In genomic region chr7:132765629-132766186, GRCm38 (mm10) we compare ENCODE assay signal across 13 mouse cellular contexts. TPM values are rescaled to one million over a fixed set of nuclear protein-coding genes. Genes with fewer than 3 reads are reported as not detected.
A peak's percentile ranks its signal among the peaks of the same experiment; 100 is the strongest.
DNase-seq lines count a peak whose midpoint lies in the region; ATAC-seq and TF ChIP-seq lines count a peak whose summit lies in the region.
"Had no signal": no experiment of that assay in that cellular context is flagged by ENCODE, and none has a peak within 500 bp of the region (broad histone marks: within the 10 kb centered on the region; RNA-seq: fewer than 3 reads in every experiment).

No protein-coding gene starts in this region.

- H3K4me3 ChIP-seq in kidney, adult 2 months (ENCODE audit: insufficient read depth, low read depth, low read length), result no peak overlapping the region
- H3K4me3 ChIP-seq in brown adipose tissue, adult 24 weeks (ENCODE audit: insufficient read depth, low read depth, low read length), result no peak overlapping the region
- no peak overlapping the region for H3K4me3 ChIP-seq in intestine, embryonic 15.5 days (replicated peaks)
- H3K4me3 ChIP-seq: hindbrain, embryonic 13.5 days; limb, embryonic 12.5 days had no signal

- H3K9ac ChIP-seq in intestine, embryonic 15.5 days, result no peak overlapping the region
- H3K9ac ChIP-seq: hindbrain, embryonic 13.5 days; limb, embryonic 12.5 days had no signal

- peak overlapping the region; percentile 93 for H3K27ac ChIP-seq in kidney, adult 2 months (ENCODE audit: insufficient read depth, low read depth, low read length)
- H3K27ac ChIP-seq in brown adipose tissue, adult 24 weeks (replicated peaks; ENCODE audit: low read depth, low read length), result peak overlapping the region; percentile 64
- peak overlapping the region; percentile 28 for H3K27ac ChIP-seq in intestine, embryonic 15.5 days
- H3K27ac ChIP-seq: limb, embryonic 12.5 days had no signal

- H3K9me3 ChIP-seq in intestine, embryonic 15.5 days, result no peaks in the 10 kb centered on the region
- H3K9me3 ChIP-seq: hindbrain, embryonic 13.5 days; limb, embryonic 12.5 days had no signal

- H3K36me3 ChIP-seq in kidney, adult 2 months (ENCODE audit: control insufficient read depth, insufficient read depth, low read length), result no peaks in the 10 kb centered on the region
- H3K36me3 ChIP-seq in intestine, embryonic 15.5 days, result no peaks in the 10 kb centered on the region

- WGBS in kidney, adult 2 months, result 71% methylated on average over 3 of the region's 3 CpGs
- 74% methylated on average over 3 of the region's 3 CpGs for WGBS in intestine, embryonic 15.5 days

- DNase-seq in kidney, adult 2 months, result peak; percentile 63
- DNase-seq in kidney, adult 18-20 months, result no peak
- DNase-seq in left cerebral cortex, adult 11 months (ENCODE audit: low spot score), result no peak
- DNase-seq in adipocyte (ENCODE audit: low spot score), result no peak
- DNase-seq: cerebellum, postnatal 36 days; midbrain, embryonic 14.5 days; right cerebral cortex, postnatal 4 days had no signal

- H3K27me3 ChIP-seq in kidney, adult 2 months (replicated peaks; ENCODE audit: control insufficient read depth, insufficient read depth, low read length), result no peaks in the 10 kb centered on the region
- H3K27me3 ChIP-seq in intestine, embryonic 15.5 days (replicated peaks), result no peaks in the 10 kb centered on the region
- H3K27me3 ChIP-seq: hindbrain, embryonic 13.5 days; limb, embryonic 12.5 days; Patski had no signal

- TF ChIP-seq CTCF in kidney, adult 2 months (conservative IDR thresholded peaks at IDR 0.05; ENCODE audit: insufficient read depth, insufficient read length, low read depth, low read length), result no peak

- no peak; the same call in 1 of the 2 replicates for ATAC-seq in intestine, embryonic 15.5 days
- ATAC-seq in megakaryocyte-erythroid progenitor cell, adult 5-6 weeks (replicated peaks; ENCODE audit: low FRiP score, low TSS enrichment, poor library complexity, severe bottlenecking), result peak; percentile 47
- ATAC-seq: Patski had no signal

- H3K4me2 ChIP-seq in intestine, embryonic 15.5 days (replicated peaks), result no peak overlapping the region
- H3K4me2 ChIP-seq: hindbrain, embryonic 13.5 days; limb, embryonic 12.5 days had no signal

- H3K4me1 ChIP-seq in kidney, adult 2 months (ENCODE audit: control insufficient read depth, insufficient read depth, low read length), result peaks cover 33% of the 10 kb centered on the region
- peaks cover 44% of the 10 kb centered on the region for H3K4me1 ChIP-seq in brown adipose tissue, adult 24 weeks (ENCODE audit: control insufficient read depth, insufficient read depth, insufficient read length, low read length)
- H3K4me1 ChIP-seq in intestine, embryonic 15.5 days (replicated peaks), result peaks cover 26% of the 10 kb centered on the region; the same call in 1 of the 2 replicates

- no peak for TF ChIP-seq POLR2A in kidney, adult 2 months (IDR thresholded peaks at IDR 0.05; ENCODE audit: low read depth, low read length)

RNA-seq across cellular contexts. Expression of gene Fam53b, which starts 48.0 kb away (rescaled TPM):
- polyA plus RNA-seq in kidney, adult 2 months (2012; rRNA removed), result 29.3 and 31.1 TPM in 2 replicates
- polyA plus RNA-seq in brown adipose tissue, adult 24 weeks (2012; ENCODE audit: insufficient read depth, insufficient read length, missing spikeins), result 44.1 and 50.2 TPM in 2 replicates
- polyA plus RNA-seq in intestine, embryonic 15.5 days (2015; fragmentation: Nextera tagmentation; extraction: Ambion mirVana), result 17.9 and 19.1 TPM in 2 replicates
- total RNA-seq in megakaryocyte-erythroid progenitor cell, adult 5-6 weeks (2014; fragmentation: Nextera tagmentation), result 47.0 and 61.6 TPM in 2 replicates
- 11.5 and 21.2 TPM in 2 replicates for total RNA-seq in megakaryocyte-erythroid progenitor cell, adult 5-6 weeks (2017)

Comparison
In these comparisons a context has a peak if more than half of its experiments do, and no peak if none do; other contexts are left out.
1. H3K27ac ChIP-seq: peak in every context shown above with its lines; median percentile 93 in kidney, adult 2 months; 64 in brown adipose tissue, adult 24 weeks; 28 in intestine, embryonic 15.5 days.